Mouse (Mus musculus) liver, adult 2 months (tissue): ENCODE results near the gene Slc11a2. TPM values are rescaled to one million over a fixed set of nuclear protein-coding genes. Genes with fewer than 3 reads are reported as not detected.

Experiments used
- DNase-seq: peaks from one replicate; pipeline ENCODE4 v3.0.0-alpha.2; 2011; ENCODE audit warnings: low read depth, low spot score; ENCODE audit errors: extremely low read depth
- H3K27ac ChIP-seq: fragments of 200-500 bp; replicated peaks from 2 replicates; pipeline ENCODE4 v1.5.1; 2012; ENCODE audit warnings: low read depth, mild to moderate bottlenecking, control low read depth, inconsistent platforms, low read length; ENCODE audit not compliant: insufficient read depth
- H3K27me3 ChIP-seq: fragments of 200-500 bp; 2 replicates; pipeline ENCODE4 v1.6.1; 2012; ENCODE audit warnings: mild to moderate bottlenecking, moderate library complexity, low read length, inconsistent platforms; ENCODE audit not compliant: control insufficient read depth, insufficient read depth
- H3K36me3 ChIP-seq: fragments of 200-500 bp; 2 replicates; pipeline ENCODE4 v1.6.1; 2012; ENCODE audit warnings: low read length, inconsistent platforms; ENCODE audit not compliant: control insufficient read depth, insufficient read depth
- H3K4me1 ChIP-seq: fragments of 200-500 bp; 2 replicates; pipeline ENCODE4 v1.6.1; 2011; ENCODE audit warnings: low read length; ENCODE audit not compliant: control insufficient read depth, insufficient read depth
- H3K4me3 ChIP-seq: fragments of 200-500 bp; 2 replicates; pipeline ENCODE4 v1.5.1; 2011; ENCODE audit warnings: low read depth, mild to moderate bottlenecking, control low read depth, low read length, moderate library complexity; ENCODE audit not compliant: insufficient read depth
- H3K79me2 ChIP-seq: fragments of 200-500 bp; 2 replicates; pipeline ENCODE4 v1.6.1; 2012; ENCODE audit warnings: inconsistent platforms, mild to moderate bottlenecking, low read length, moderate library complexity; ENCODE audit not compliant: control insufficient read depth, insufficient read depth
- H3K9ac ChIP-seq: fragments of 200-500 bp; 2 replicates; pipeline ENCODE4 v1.6.1; 2012; ENCODE audit warnings: low read depth, mild to moderate bottlenecking, control low read depth, inconsistent platforms, low read length
- CTCF ChIP-seq: fragments of 200-500 bp; IDR thresholded peaks from 2 replicates; pipeline ENCODE4 v1.5.1; 2011; ENCODE audit warnings: low read depth, low read length, control low read depth
- POLR2A ChIP-seq: fragments of 200-500 bp; IDR thresholded peaks from 2 replicates; pipeline ENCODE4 v1.6.1; 2011; ENCODE audit warnings: low read length, control low read depth; ENCODE audit not compliant: insufficient read depth; ENCODE audit errors: extremely low read depth
- WGBS: fragments of 180-500 bp; shearing (Covaris S2); methylation state at CpG from one replicate; pipeline ENCODE4 v1.1.7; 2018; 5-methylcytosine and 5-hydroxymethylcytosine counted together
- polyA plus RNA-seq: library from polyadenylated mRNA; depleted of rRNA; stranded (reverse); fragments of >200 nt; gene quantifications from 2 replicates; pipeline ENCODE4 v1.2.3, GENCODE M21; 2012
- total RNA-seq: library from RNA; depleted of rRNA; stranded (reverse); fragments of >200 nt; gene quantifications from 2 replicates; pipeline ENCODE4 v1.2.3, GENCODE M21; 2014

Gene Slc11a2
- total and polyA plus RNA-seq, 2 experiments = 14.5 to 25.2 TPM

GRCm38 (mm10) chr15:100414942-100415341 is 9.9 kb downstream of the Slc11a2 start:
- 97% methylated on average over 13 of the region's 13 CpGs for WGBS
- Histone ChIP-seq H3K27ac (no peak overlapping the region), H3K27me3 (no peaks in the 10 kb centered on the region), H3K9ac (no peak overlapping the region), H3K4me1 (peaks cover 26% of the 10 kb centered on the region), H3K79me2 (peaks cover 38% of the 10 kb centered on the region), H3K4me3 (no peak overlapping the region), H3K36me3 (no peaks in the 10 kb centered on the region)
- DNase-seq = no peak
- no peak for TF ChIP-seq POLR2A
- TF ChIP-seq CTCF = no peak

- peaks cover 19% of the 10 kb centered on the region for H3K4me1 ChIP-seq
- no peak overlapping the region for H3K9ac ChIP-seq
- WGBS = 49% methylated on average over 4 of the region's 4 CpGs
Measured at GRCm38 (mm10) chr15:100414011-100414410, 10.9 kb downstream of the Slc11a2 start.

GRCm38 (mm10) chr15:100413306-100413705 is 11.6 kb downstream of the Slc11a2 start:
- H3K4me1 ChIP-seq = peaks cover 19% of the 10 kb centered on the region
- TF ChIP-seq POLR2A (no peak), CTCF (no peak)
- 70% methylated on average over 4 of the region's 5 CpGs for WGBS
- H3K27me3 ChIP-seq = no peaks in the 10 kb centered on the region
- peaks cover 5% of the 10 kb centered on the region for H3K36me3 ChIP-seq
- no peak overlapping the region; the same call in 1 of the 2 replicates for H3K27ac ChIP-seq
- H3K4me3 ChIP-seq = no peak overlapping the region
- no peak for DNase-seq
- H3K9ac ChIP-seq = no peak overlapping the region
- peaks cover 29% of the 10 kb centered on the region for H3K79me2 ChIP-seq

More at GRCm38 (mm10) chr15:100414011-100414410, 10.9 kb downstream of the Slc11a2 start:
- H3K79me2 ChIP-seq = peaks cover 33% of the 10 kb centered on the region
- peaks cover 3% of the 10 kb centered on the region for H3K36me3 ChIP-seq
- H3K27me3 ChIP-seq = no peaks in the 10 kb centered on the region
- TF ChIP-seq CTCF (no peak), POLR2A (no peak)
- peak; percentile 78 for DNase-seq
- no peak overlapping the region for H3K27ac ChIP-seq
- no peak overlapping the region for H3K4me3 ChIP-seq

GRCm38 (mm10) chr15:100411731-100412130 is 13.1 kb downstream of the Slc11a2 start:
- no peak overlapping the region for H3K9ac ChIP-seq
- peaks cover 5% of the 10 kb centered on the region for H3K36me3 ChIP-seq

GRCm38 (mm10) chr15:100410918-100411672 is 13.8 kb downstream of the Slc11a2 start:
- Histone ChIP-seq H3K4me1 (peaks cover 13% of the 10 kb centered on the region), H3K79me2 (peaks cover 16% of the 10 kb centered on the region; the same call in 1 of the 2 replicates), H3K27ac (peak overlapping the region; percentile 71), H3K36me3 (peaks cover 5% of the 10 kb centered on the region), H3K9ac (peak overlapping the region; percentile 35), H3K27me3 (no peaks in the 10 kb centered on the region), H3K4me3 (no peak overlapping the region)
- 27% methylated on average over 14 of the region's 14 CpGs for WGBS
- DNase-seq = peak; percentile 88
- TF ChIP-seq CTCF = no peak
- TF ChIP-seq POLR2A = no peak

More at GRCm38 (mm10) chr15:100411731-100412130, 13.1 kb downstream of the Slc11a2 start:
- no peaks in the 10 kb centered on the region for H3K27me3 ChIP-seq
- no peak for TF ChIP-seq POLR2A
- H3K79me2 ChIP-seq = peaks cover 20% of the 10 kb centered on the region
- no peak overlapping the region for H3K4me3 ChIP-seq
- peak; percentile 59 for DNase-seq
- H3K4me1 ChIP-seq = peaks cover 16% of the 10 kb centered on the region
- no peak overlapping the region for H3K27ac ChIP-seq
- WGBS = 56% methylated on average over 5 of the region's 5 CpGs

GRCm38 (mm10) chr15:100406088-100406487 is 18.8 kb downstream of the Slc11a2 start:
- no peak overlapping the region for H3K4me3 ChIP-seq
- no peak overlapping the region for H3K9ac ChIP-seq
- peak; percentile 45 for DNase-seq
- no peak for TF ChIP-seq CTCF
- no peak for TF ChIP-seq POLR2A
- H3K79me2 ChIP-seq = peaks cover 4% of the 10 kb centered on the region; the same call in 1 of the 2 replicates
- H3K27ac ChIP-seq = no peak overlapping the region
- 33% methylated on average over 5 of the region's 5 CpGs for WGBS
- peaks cover 17% of the 10 kb centered on the region for H3K4me1 ChIP-seq
- H3K36me3 ChIP-seq = peaks cover 5% of the 10 kb centered on the region
- H3K27me3 ChIP-seq = no peaks in the 10 kb centered on the region
